In genomic region chr8:20678418-20678817, GRCm38 (mm10) we compare ENCODE assay signal across 8 mouse cellular contexts.
DNase-seq lines count a peak whose midpoint lies in the region; TF ChIP-seq lines count a peak whose summit lies in the region.
"Not testable (repeated sequence)": the region's sequence is repeated elsewhere in the genome, so short reads cannot be mapped to it uniquely, and the experiment has no call there.

No protein-coding gene starts in this region.

- not testable (repeated sequence) for H3K9ac ChIP-seq in heart, adult 2 months (ENCODE audit: low read depth, low read length)

- H3K36me3 ChIP-seq in heart, adult 2 months (ENCODE audit: control insufficient read depth, insufficient read depth, low read length): not testable (repeated sequence)

- not testable (repeated sequence) for H3K4me1 ChIP-seq in heart, adult 2 months (ENCODE audit: control insufficient read depth, insufficient read depth, low read length)

- not testable (repeated sequence) for H3K27ac ChIP-seq in heart, adult 2 months

- not testable (repeated sequence) for H3K79me2 ChIP-seq in heart, adult 2 months (replicated peaks; ENCODE audit: control insufficient read depth, insufficient read depth, low read length)

- DNase-seq in adrenal gland, postnatal 4 days (ENCODE audit: low spot score in 2 of 2): peak; percentile 2
- peak; percentile 54 for DNase-seq in cerebellum, adult 8-10 months
- peak; percentile 3 for DNase-seq in gastrocnemius, postnatal 10 days
- DNase-seq in heart, adult 2 months: peak; percentile 2 to 12
- DNase-seq in kidney, adult 18-20 months: peak; percentile 4
- DNase-seq in left cerebral cortex, adult 18-20 months (ENCODE audit: low spot score in 2 of 2): peak; percentile 1
- peak; percentile 0 for DNase-seq in right cerebral cortex, postnatal 14 days
- DNase-seq in urinary bladder, adult 2 months (ENCODE audit: low spot score): peak; percentile 19

- intact Hi-C loops in heart, adult 2 months (cut with DNase I): not testable (repeated sequence)

- TF ChIP-seq CTCF in heart, adult 2 months (IDR thresholded peaks at IDR 0.05): not testable (repeated sequence)

- TF ChIP-seq POLR2A in heart, adult 2 months (IDR thresholded peaks at IDR 0.05; ENCODE audit: insufficient read depth, low read depth, low read length): not testable (repeated sequence)

- TF ChIP-seq EP300 in heart, adult 2 months (IDR thresholded peaks at IDR 0.05; ENCODE audit: insufficient read depth, low read depth, low read length): not testable (repeated sequence)

- not testable (repeated sequence) for H3K27me3 ChIP-seq in heart, adult 2 months (ENCODE audit: control insufficient read depth, insufficient read depth, low read length)

- not testable (repeated sequence) for H3K4me3 ChIP-seq in heart, adult 2 months

Comparison
In these comparisons a context has a peak if more than half of its experiments do, and no peak if none do; other contexts are left out.
1. DNase-seq: peak in every context shown above with its lines; median percentile 54 in cerebellum, adult 8-10 months; 19 in urinary bladder, adult 2 months; 7 in heart, adult 2 months; 4 in kidney, adult 18-20 months; 3 in gastrocnemius, postnatal 10 days; 2 in adrenal gland, postnatal 4 days; 1 in left cerebral cortex, adult 18-20 months; 0 in right cerebral cortex, postnatal 14 days.